Mouse (Mus musculus): ENCODE measurements around the gene Fuca1. TPM values are rescaled to one million over a fixed set of nuclear protein-coding genes. Genes with fewer than 3 reads are reported as not detected.
"Not testable (repeated sequence)": the region's sequence is repeated elsewhere in the genome, so short reads cannot be mapped to it uniquely, and the experiment has no call there.

The Fuca1 gene
- polyA plus RNA-seq, 1 experiment from 2014 or later: 89.4 TPM

GRCm38 (mm10) chr4:135968271-135968869 is 47.8 kb downstream of the Fuca1 start:
- H3K36me3 ChIP-seq (ENCODE audit: insufficient read depth, low read length): peaks cover 45% of the 10 kb centered on the region
- WGBS: 78% methylated on average over 15 of the region's 19 CpGs
- H3K9ac ChIP-seq (replicated peaks; ENCODE audit: low read length): no peak overlapping the region

GRCm38 (mm10) chr4:135969070-135969750 is 48.7 kb downstream of the Fuca1 start:
- WGBS: 88% methylated on average over 13 of the region's 13 CpGs
- no peak for ATAC-seq (ENCODE audit: low FRiP score, low TSS enrichment)
- Histone ChIP-seq H3K4me3 (ENCODE audit: low read length) (no peak overlapping the region), H3K36me3 (ENCODE audit: insufficient read depth, low read length) (peaks cover 45% of the 10 kb centered on the region), H3K9ac (replicated peaks; ENCODE audit: low read length) (no peak overlapping the region), H3K27me3 (ENCODE audit: insufficient read depth, low read length) (no peaks in the 10 kb centered on the region), H3K4me2 (replicated peaks; ENCODE audit: low read depth, low read length) (no peak overlapping the region), H3K9me3 (ENCODE audit: low read length) (no peaks in the 10 kb centered on the region), H3K27ac (ENCODE audit: low read length) (no peak overlapping the region), H3K4me1 (ENCODE audit: insufficient read depth, low read length) (peaks cover 29% of the 10 kb centered on the region)

More at GRCm38 (mm10) chr4:135968271-135968869, 47.8 kb downstream of the Fuca1 start:
- Histone ChIP-seq H3K27ac (ENCODE audit: low read length) (no peak overlapping the region), H3K4me3 (ENCODE audit: low read length) (no peak overlapping the region), H3K27me3 (ENCODE audit: insufficient read depth, low read length) (no peaks in the 10 kb centered on the region), H3K4me2 (replicated peaks; ENCODE audit: low read depth, low read length) (no peak overlapping the region), H3K4me1 (ENCODE audit: insufficient read depth, low read length) (peaks cover 30% of the 10 kb centered on the region), H3K9me3 (ENCODE audit: low read length) (no peaks in the 10 kb centered on the region)
- no peak for ATAC-seq (ENCODE audit: low FRiP score, low TSS enrichment)

- no peak for ATAC-seq (ENCODE audit: low FRiP score, low TSS enrichment)
- H3K27me3 ChIP-seq (ENCODE audit: insufficient read depth, low read length): no peaks in the 10 kb centered on the region
- no peak overlapping the region for H3K4me3 ChIP-seq (ENCODE audit: low read length)
- peaks cover 52% of the 10 kb centered on the region for H3K36me3 ChIP-seq (ENCODE audit: insufficient read depth, low read length)
- no peak overlapping the region for H3K27ac ChIP-seq (ENCODE audit: low read length)
- peaks cover 19% of the 10 kb centered on the region for H3K4me1 ChIP-seq (ENCODE audit: insufficient read depth, low read length)
- 82% methylated on average over 11 of the region's 11 CpGs for WGBS
- no peak overlapping the region for H3K4me2 ChIP-seq (replicated peaks; ENCODE audit: low read depth, low read length)
- no peak overlapping the region for H3K9ac ChIP-seq (replicated peaks; ENCODE audit: low read length)
- H3K9me3 ChIP-seq (ENCODE audit: low read length): no peaks in the 10 kb centered on the region
Measured at GRCm38 (mm10) chr4:135970585-135970984, 50.0 kb downstream of the Fuca1 start.

- no peaks in the 10 kb centered on the region for H3K27me3 ChIP-seq (ENCODE audit: insufficient read depth, low read length)
- peaks cover 58% of the 10 kb centered on the region for H3K36me3 ChIP-seq (ENCODE audit: insufficient read depth, low read length)
- H3K9ac ChIP-seq (replicated peaks; ENCODE audit: low read length): peak overlapping the region; percentile 91
- peak overlapping the region; percentile 92 for H3K4me3 ChIP-seq (ENCODE audit: low read length)
- peak overlapping the region; percentile 85 for H3K4me2 ChIP-seq (replicated peaks; ENCODE audit: low read depth, low read length)
- 0% methylated on average over 34 of the region's 35 CpGs for WGBS
- H3K4me1 ChIP-seq (ENCODE audit: insufficient read depth, low read length): peaks cover 19% of the 10 kb centered on the region
- H3K9me3 ChIP-seq (ENCODE audit: low read length): no peaks in the 10 kb centered on the region
- peak; percentile 64 for ATAC-seq (ENCODE audit: low FRiP score, low TSS enrichment)
- H3K27ac ChIP-seq (ENCODE audit: low read length): peak overlapping the region; percentile 51; the same call in 1 of the 2 replicates
Measured at GRCm38 (mm10) chr4:135971805-135972555, 51.4 kb downstream of the Fuca1 start.

- Histone ChIP-seq H3K9me3 (ENCODE audit: low read length) (no peaks in the 10 kb centered on the region), H3K36me3 (ENCODE audit: insufficient read depth, low read length) (peaks cover 56% of the 10 kb centered on the region), H3K4me2 (replicated peaks; ENCODE audit: low read depth, low read length) (peak within 1 kb of the TSS; percentile 85), H3K4me1 (ENCODE audit: insufficient read depth, low read length) (peaks cover 19% of the 10 kb centered on the region), H3K4me3 (ENCODE audit: low read length) (peak within 1 kb of the TSS; percentile 92), H3K27me3 (ENCODE audit: insufficient read depth, low read length) (no peaks in the 10 kb centered on the region), H3K27ac (ENCODE audit: low read length) (peak within 1 kb of the TSS; percentile 51; the same call in 1 of the 2 replicates), H3K9ac (replicated peaks; ENCODE audit: low read length) (peak within 1 kb of the TSS; percentile 91)
- peak; percentile 83 for ATAC-seq (ENCODE audit: low FRiP score, low TSS enrichment)
- WGBS: 3% methylated on average over 17 of the region's 19 CpGs
Measured at GRCm38 (mm10) chr4:135972556-135972906, 52.0 kb downstream of the Fuca1 start, which contains the start of gene Lypla2. Gene Lypla2 (minus strand): TSS chr4:135972626.

GRCm38 (mm10) chr4:135972911-135973811 is 52.6 kb downstream of the Fuca1 start:
- ATAC-seq (ENCODE audit: low FRiP score, low TSS enrichment): no peak

GRCm38 (mm10) chr4:135976146-135976545 is 55.6 kb downstream of the Fuca1 start:
- no peak for ATAC-seq (ENCODE audit: low FRiP score, low TSS enrichment)
- peaks cover 34% of the 10 kb centered on the region for H3K36me3 ChIP-seq (ENCODE audit: insufficient read depth, low read length)
- WGBS: 91% methylated on average over 12 of the region's 12 CpGs
- no peaks in the 10 kb centered on the region for H3K9me3 ChIP-seq (ENCODE audit: low read length)
- H3K27ac ChIP-seq (ENCODE audit: low read length): no peak overlapping the region
- peaks cover 14% of the 10 kb centered on the region for H3K4me1 ChIP-seq (ENCODE audit: insufficient read depth, low read length)
- no peak overlapping the region for H3K4me3 ChIP-seq (ENCODE audit: low read length)
- H3K4me2 ChIP-seq (replicated peaks; ENCODE audit: low read depth, low read length): no peak overlapping the region
- H3K27me3 ChIP-seq (ENCODE audit: insufficient read depth, low read length): no peaks in the 10 kb centered on the region
- no peak overlapping the region for H3K9ac ChIP-seq (replicated peaks; ENCODE audit: low read length)

More at GRCm38 (mm10) chr4:135972911-135973811, 52.6 kb downstream of the Fuca1 start:
- Histone ChIP-seq H3K9ac (replicated peaks; ENCODE audit: low read length) (peak overlapping the region; percentile 91), H3K4me1 (ENCODE audit: insufficient read depth, low read length) (peaks cover 19% of the 10 kb centered on the region), H3K27ac (ENCODE audit: low read length) (no peak overlapping the region), H3K4me3 (ENCODE audit: low read length) (peak overlapping the region; percentile 92), H3K27me3 (ENCODE audit: insufficient read depth, low read length) (no peaks in the 10 kb centered on the region), H3K9me3 (ENCODE audit: low read length) (no peaks in the 10 kb centered on the region), H3K4me2 (replicated peaks; ENCODE audit: low read depth, low read length) (peak overlapping the region; percentile 85), H3K36me3 (ENCODE audit: insufficient read depth, low read length) (peaks cover 49% of the 10 kb centered on the region)
- WGBS: 61% methylated on average over 13 of the region's 13 CpGs

GRCm38 (mm10) chr4:135980223-135980622 is 59.7 kb downstream of the Fuca1 start:
- H3K36me3 ChIP-seq (ENCODE audit: insufficient read depth, low read length): peaks cover 43% of the 10 kb centered on the region
- H3K4me2 ChIP-seq (replicated peaks; ENCODE audit: low read depth, low read length); H3K27ac ChIP-seq (ENCODE audit: low read length); ATAC-seq (ENCODE audit: low FRiP score, low TSS enrichment); H3K4me1 ChIP-seq (ENCODE audit: insufficient read depth, low read length); H3K27me3 ChIP-seq (ENCODE audit: insufficient read depth, low read length); H3K9me3 ChIP-seq (ENCODE audit: low read length); H3K9ac ChIP-seq (replicated peaks; ENCODE audit: low read length); H3K4me3 ChIP-seq (ENCODE audit: low read length): not testable (repeated sequence)
- 96% methylated on average over 4 of the region's 5 CpGs for WGBS

- WGBS: 80% methylated on average over 7 of the region's 7 CpGs
- no peak for ATAC-seq (ENCODE audit: low FRiP score, low TSS enrichment)
- H3K36me3 ChIP-seq (ENCODE audit: insufficient read depth, low read length): peaks cover 35% of the 10 kb centered on the region
Measured at GRCm38 (mm10) chr4:135981524-135982063, 61.1 kb downstream of the Fuca1 start.

More at GRCm38 (mm10) chr4:135981524-135982063, 61.1 kb downstream of the Fuca1 start:
- Histone ChIP-seq H3K9me3 (ENCODE audit: low read length) (no peaks in the 10 kb centered on the region), H3K27ac (ENCODE audit: low read length) (no peak overlapping the region), H3K4me2 (replicated peaks; ENCODE audit: low read depth, low read length) (no peak overlapping the region), H3K4me3 (ENCODE audit: low read length) (no peak overlapping the region), H3K4me1 (ENCODE audit: insufficient read depth, low read length) (peaks cover 13% of the 10 kb centered on the region), H3K9ac (replicated peaks; ENCODE audit: low read length) (no peak overlapping the region), H3K27me3 (ENCODE audit: insufficient read depth, low read length) (no peaks in the 10 kb centered on the region)

All from kidney, embryonic 16.5 days (tissue).